Mouse (Mus musculus) embryo, embryonic 10 days (tissue): ENCODE results near the gene Abhd12.

ENCODE experiments used
- DNase-seq: peaks from one replicate; pipeline ENCODE4 v3.0.0-alpha.2; 2015; ENCODE audit warnings: low spot score

Abhd12 gene

DNA sequence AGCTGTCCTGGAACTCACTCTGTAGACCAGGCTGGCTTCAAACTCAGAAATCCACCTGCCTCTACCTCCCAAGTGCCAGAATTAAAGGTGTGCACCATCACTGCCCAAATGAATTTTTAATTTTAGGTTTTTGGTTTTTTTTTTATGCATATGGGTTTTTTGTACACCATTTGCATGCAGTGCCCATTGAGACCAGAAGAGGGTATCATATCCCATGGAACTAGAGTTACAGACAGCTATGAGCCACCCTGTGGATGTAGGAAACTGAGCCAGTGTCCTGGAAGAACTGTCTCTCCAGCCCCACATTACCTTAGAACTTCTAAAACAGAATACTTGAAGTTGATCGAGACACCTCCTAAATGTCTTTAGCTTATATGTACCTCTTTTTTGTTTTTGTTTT, 101.5 kb downstream of the Abhd12 start:
- DNase-seq, result peak; percentile 49

DNA sequence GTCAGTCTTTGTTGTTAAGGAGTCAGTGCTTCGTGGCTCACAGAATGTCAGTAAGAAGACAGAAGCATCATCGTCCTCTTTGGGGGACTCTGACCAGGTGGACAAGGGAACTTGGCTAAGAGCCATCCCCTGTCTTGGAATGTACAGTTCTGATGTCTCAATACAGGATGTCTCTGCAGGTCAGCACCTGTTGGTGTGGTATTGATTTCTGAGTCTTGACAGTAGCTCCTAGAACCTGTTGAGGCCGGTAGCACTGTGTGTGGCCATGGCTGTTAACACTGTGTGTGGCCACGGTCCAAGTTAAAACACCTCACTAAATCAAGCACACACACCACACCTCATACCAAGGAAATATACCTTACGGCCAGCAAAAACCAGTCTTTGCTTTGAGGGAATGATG, 103.9 kb downstream of the Abhd12 start:
- DNase-seq, result no peak

DNA sequence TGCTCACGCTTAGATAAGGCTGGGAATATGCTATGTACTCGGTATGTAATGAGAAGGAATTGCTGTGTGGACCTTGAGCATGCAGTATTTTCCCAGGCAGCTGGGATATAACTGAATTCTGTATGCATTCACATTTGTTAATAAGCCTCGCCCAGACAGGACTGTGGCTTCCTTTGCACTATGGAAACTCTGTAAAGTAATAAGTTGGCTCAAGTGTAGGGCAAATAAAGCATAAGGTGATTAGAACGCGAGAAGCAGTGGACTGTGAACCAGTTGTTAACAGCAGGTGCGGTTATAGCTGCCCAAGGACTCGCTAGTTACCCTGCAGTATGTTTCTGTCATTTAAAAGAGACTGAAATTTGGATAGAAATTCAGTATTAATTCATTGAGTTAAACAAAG, 106.5 kb downstream of the Abhd12 start:
- DNase-seq, result no peak

DNA sequence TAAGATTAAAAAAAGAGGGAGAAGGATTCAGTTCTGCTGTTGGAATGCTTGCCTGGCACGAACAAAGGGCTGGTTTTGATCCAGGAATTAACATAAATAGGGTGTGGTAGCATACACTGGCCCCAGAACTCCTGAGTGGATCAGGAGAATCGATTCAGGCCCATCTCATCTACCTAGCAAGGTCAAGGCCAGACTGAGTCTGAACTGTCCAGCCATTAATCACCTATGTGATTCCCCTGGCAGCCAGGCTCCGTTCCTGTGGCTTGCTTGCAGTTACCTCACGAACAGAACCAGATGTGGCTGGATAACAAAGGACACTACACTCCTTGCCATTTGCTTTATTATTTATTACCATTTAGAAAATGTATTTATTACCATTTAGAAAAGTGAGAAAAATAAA, 111.2 kb downstream of the Abhd12 start:
- no peak for DNase-seq

DNA sequence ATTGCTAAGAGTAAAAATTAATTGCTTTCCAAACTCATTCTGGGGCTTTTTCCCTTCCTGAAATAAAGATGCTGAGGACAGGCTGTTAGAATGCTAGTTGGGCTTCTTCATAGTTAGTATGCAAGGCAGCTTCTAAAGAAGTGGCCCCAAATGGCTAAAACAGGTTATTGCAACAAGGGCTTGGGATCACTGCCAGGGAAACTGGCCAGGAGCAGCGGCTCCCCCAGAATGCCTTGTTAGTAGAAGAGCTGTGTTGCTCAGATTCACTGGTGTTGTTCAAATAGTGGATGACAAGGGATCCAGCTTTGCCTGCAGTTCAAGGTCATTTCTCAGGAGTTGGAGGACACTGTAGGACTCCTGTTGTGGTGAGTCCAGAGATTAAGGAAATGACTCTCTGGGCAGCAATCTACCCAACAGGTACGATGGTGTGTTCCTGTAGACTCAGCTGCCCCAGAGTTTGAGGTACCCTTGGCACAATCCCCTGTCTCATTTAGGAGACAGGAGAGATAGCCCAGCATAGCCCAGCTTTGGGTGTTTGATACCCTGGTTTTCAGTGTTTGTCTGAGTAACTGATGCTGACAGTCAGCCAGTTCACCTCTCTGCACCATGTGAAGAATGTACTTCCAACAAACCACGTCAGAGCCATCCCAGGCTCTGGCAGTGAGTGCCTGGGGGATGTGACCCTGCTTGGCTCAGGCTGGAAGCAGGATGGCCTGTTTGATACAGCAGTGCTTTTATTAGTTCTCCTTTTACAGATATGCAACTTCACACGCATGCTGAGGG, 115.6 kb downstream of the Abhd12 start:
- no peak for DNase-seq

DNA sequence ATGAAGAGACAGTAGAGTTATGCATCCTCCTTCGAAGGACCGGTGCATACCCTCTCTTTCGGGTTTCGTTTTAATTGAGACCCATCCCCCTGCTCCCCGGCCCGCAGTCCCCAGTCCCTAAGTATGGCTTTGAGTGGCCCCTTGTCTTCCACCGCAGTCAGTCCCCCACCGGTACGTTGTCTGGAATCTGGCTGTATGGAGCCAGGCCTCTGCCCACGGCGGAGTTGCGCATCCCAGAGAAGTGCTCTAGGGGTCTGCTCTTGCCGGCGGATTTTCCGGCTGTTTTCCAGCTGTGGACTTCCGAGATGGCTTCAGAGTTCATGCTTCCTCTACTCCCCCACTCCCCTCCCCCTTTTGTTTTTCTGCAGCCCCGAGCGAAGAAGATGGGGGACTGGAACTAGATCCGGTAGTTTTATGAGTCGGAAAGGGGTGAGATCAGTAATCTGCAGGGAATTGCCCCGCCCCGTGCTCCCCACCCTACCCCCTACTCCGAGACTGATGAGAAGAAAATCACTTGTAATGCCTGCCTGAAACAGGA, 117.2 kb downstream of the Abhd12 start:
- peak; percentile 37 for DNase-seq

DNA sequence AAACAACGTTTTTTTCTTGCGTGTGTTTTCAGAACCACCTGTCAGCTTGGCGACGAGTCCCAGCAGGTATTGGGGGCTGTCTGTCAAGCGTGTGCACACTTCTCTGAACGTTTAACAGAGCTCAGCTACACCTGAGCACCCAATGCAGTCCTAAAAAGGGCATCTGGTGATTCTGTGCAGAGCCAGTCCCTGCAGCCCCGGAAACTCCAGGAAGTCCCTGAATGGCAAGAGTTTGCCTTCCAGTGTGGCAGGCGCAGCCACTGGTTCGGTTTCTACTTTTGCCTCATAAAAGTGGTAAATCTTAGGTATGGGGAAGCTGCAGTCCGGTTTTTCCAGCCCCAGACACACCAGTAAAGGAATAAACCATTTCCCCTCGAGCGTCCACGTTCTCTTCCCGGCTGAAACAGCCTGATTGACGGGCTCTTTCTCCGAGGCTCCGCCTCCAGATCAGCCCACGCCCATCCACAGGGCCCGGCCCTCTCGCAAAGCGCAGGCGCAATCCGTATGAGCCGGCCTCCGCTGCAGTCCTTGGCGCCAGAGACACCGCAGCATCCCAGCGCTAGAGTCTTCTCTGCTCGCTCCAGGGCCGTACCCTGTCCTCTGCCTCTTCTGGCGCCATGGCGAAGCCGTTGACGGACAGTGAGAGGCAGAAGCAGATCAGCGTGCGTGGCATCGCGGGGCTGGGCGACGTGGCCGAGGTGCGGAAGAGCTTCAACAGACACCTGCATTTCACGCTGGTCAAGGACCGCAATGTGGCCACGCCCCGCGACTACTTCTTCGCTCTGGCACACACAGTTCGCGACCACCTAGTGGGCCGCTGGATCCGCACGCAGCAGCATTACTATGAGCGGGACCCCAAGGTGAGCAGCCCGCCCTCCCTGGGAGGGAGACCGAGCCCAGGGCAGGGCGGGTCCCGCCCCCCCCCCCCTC, 118.0 kb downstream of the Abhd12 start, which contains the start of gene Pygb:
Gene Pygb (plus strand): TSS at position 485 of the 930 bp plus-strand sequence.
- DNase-seq, result peak; percentile 95

DNA sequence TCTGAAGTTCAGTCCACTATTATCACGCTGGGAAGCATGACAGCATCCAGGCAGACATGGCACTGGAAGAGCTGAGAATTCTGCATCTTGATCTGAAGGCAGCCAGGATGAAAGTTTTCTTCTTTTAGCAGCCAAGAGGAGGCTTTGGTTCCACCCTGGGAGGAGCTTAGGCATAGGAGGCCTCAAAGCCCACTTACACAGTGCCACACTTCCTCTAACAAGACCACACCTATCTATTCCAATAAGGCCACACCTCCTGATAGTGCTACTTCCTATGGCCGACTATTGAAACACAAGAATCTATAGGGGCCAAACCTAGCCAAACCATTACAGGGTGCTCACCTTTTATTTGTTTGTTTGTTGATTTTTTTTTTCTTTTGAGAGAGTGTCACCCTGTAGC, 121.7 kb downstream of the Abhd12 start:
- no peak for DNase-seq
